Mouse (Mus musculus): Measurements from ENCODE around the gene Cldn14. TPM values are rescaled to one million over a fixed set of nuclear protein-coding genes. Genes with fewer than 3 reads are reported as not detected.
A peak's percentile ranks its signal among the peaks of the same experiment; 100 is the strongest.

The Cldn14 gene
- polyA plus RNA-seq, 1 experiment from 2014 or later, result 0.61 TPM

GRCm38 (mm10) chr16:93944301-93944700 lies 64.3 kb downstream of the Cldn14 start:
- 84% methylated on average over 6 of the region's 6 CpGs for WGBS
- no peaks in the 10 kb centered on the region for H3K4me1 ChIP-seq (ENCODE audit: control insufficient read depth, insufficient read depth, low read length)

GRCm38 (mm10) chr16:93942796-93943502 lies 65.7 kb downstream of the Cldn14 start:
- ATAC-seq, result no peak
- 89% methylated on average over 10 of the region's 10 CpGs for WGBS
- Histone ChIP-seq H3K4me1 (ENCODE audit: control insufficient read depth, insufficient read depth, low read length) (no peaks in the 10 kb centered on the region), H3K36me3 (ENCODE audit: control insufficient read depth, insufficient read depth, low read length) (no peaks in the 10 kb centered on the region), H3K9ac (ENCODE audit: low read depth, low read length) (no peak overlapping the region), H3K27ac (ENCODE audit: low read length) (no peak overlapping the region), H3K4me2 (ENCODE audit: low read depth, low read length) (no peak overlapping the region), H3K9me3 (ENCODE audit: control insufficient read depth, low read length) (no peaks in the 10 kb centered on the region), H3K27me3 (replicated peaks; ENCODE audit: control insufficient read depth, insufficient read depth, low read length) (no peaks in the 10 kb centered on the region), H3K4me3 (ENCODE audit: low read length) (no peak overlapping the region)

More at GRCm38 (mm10) chr16:93944301-93944700, 64.3 kb downstream of the Cldn14 start:
- no peak for ATAC-seq
- H3K9ac ChIP-seq (ENCODE audit: low read depth, low read length), result no peak overlapping the region
- H3K4me2 ChIP-seq (ENCODE audit: low read depth, low read length), result no peak overlapping the region
- no peak overlapping the region for H3K27ac ChIP-seq (ENCODE audit: low read length)
- no peaks in the 10 kb centered on the region for H3K9me3 ChIP-seq (ENCODE audit: control insufficient read depth, low read length)
- no peaks in the 10 kb centered on the region for H3K27me3 ChIP-seq (replicated peaks; ENCODE audit: control insufficient read depth, insufficient read depth, low read length)
- no peak overlapping the region for H3K4me3 ChIP-seq (ENCODE audit: low read length)
- H3K36me3 ChIP-seq (ENCODE audit: control insufficient read depth, insufficient read depth, low read length), result no peaks in the 10 kb centered on the region

- H3K27ac ChIP-seq (ENCODE audit: low read length), result no peak overlapping the region
- H3K4me1 ChIP-seq (ENCODE audit: control insufficient read depth, insufficient read depth, low read length), result no peaks in the 10 kb centered on the region
- no peak overlapping the region for H3K4me2 ChIP-seq (ENCODE audit: low read depth, low read length)
- no peak overlapping the region for H3K4me3 ChIP-seq (ENCODE audit: low read length)
- H3K9me3 ChIP-seq (ENCODE audit: control insufficient read depth, low read length), result no peaks in the 10 kb centered on the region
- H3K27me3 ChIP-seq (replicated peaks; ENCODE audit: control insufficient read depth, insufficient read depth, low read length), result no peaks in the 10 kb centered on the region
- 65% methylated on average over 10 of the region's 10 CpGs for WGBS
- no peaks in the 10 kb centered on the region for H3K36me3 ChIP-seq (ENCODE audit: control insufficient read depth, insufficient read depth, low read length)
- ATAC-seq, result no peak
- no peak overlapping the region for H3K9ac ChIP-seq (ENCODE audit: low read depth, low read length)
Observed at GRCm38 (mm10) chr16:93941781-93942567, 66.7 kb downstream of the Cldn14 start.

GRCm38 (mm10) chr16:93939961-93940360 lies 68.7 kb downstream of the Cldn14 start:
- H3K9ac ChIP-seq (ENCODE audit: low read depth, low read length), result no peak overlapping the region
- 70% methylated on average over 4 of the region's 4 CpGs for WGBS
- ATAC-seq, result no peak

GRCm38 (mm10) chr16:93938400-93938846 lies 70.2 kb downstream of the Cldn14 start:
- no peak for ATAC-seq
- 8% methylated on average over 16 of the region's 16 CpGs for WGBS

More at GRCm38 (mm10) chr16:93939961-93940360, 68.7 kb downstream of the Cldn14 start:
- peaks cover 2% of the 10 kb centered on the region; the same call in 1 of the 2 replicates for H3K27me3 ChIP-seq (replicated peaks; ENCODE audit: control insufficient read depth, insufficient read depth, low read length)
- no peaks in the 10 kb centered on the region; the same call in 1 of the 2 replicates for H3K4me1 ChIP-seq (ENCODE audit: control insufficient read depth, insufficient read depth, low read length)
- H3K9me3 ChIP-seq (ENCODE audit: control insufficient read depth, low read length), result no peaks in the 10 kb centered on the region
- no peaks in the 10 kb centered on the region for H3K36me3 ChIP-seq (ENCODE audit: control insufficient read depth, insufficient read depth, low read length)
- no peak overlapping the region for H3K27ac ChIP-seq (ENCODE audit: low read length)
- H3K4me3 ChIP-seq (ENCODE audit: low read length), result no peak overlapping the region
- no peak overlapping the region for H3K4me2 ChIP-seq (ENCODE audit: low read depth, low read length)

GRCm38 (mm10) chr16:93935009-93935408 lies 73.6 kb downstream of the Cldn14 start:
- peak; percentile 41; the same call in 1 of the 2 replicates for ATAC-seq
- Histone ChIP-seq H3K27ac (ENCODE audit: low read length) (no peak overlapping the region), H3K4me2 (ENCODE audit: low read depth, low read length) (peak overlapping the region; percentile 30; the same call in 1 of the 2 replicates), H3K4me1 (ENCODE audit: control insufficient read depth, insufficient read depth, low read length) (peaks cover 6% of the 10 kb centered on the region; the same call in 1 of the 2 replicates), H3K9ac (ENCODE audit: low read depth, low read length) (no peak overlapping the region), H3K27me3 (replicated peaks; ENCODE audit: control insufficient read depth, insufficient read depth, low read length) (peaks cover 2% of the 10 kb centered on the region; the same call in 1 of the 2 replicates), H3K36me3 (ENCODE audit: control insufficient read depth, insufficient read depth, low read length) (no peaks in the 10 kb centered on the region), H3K9me3 (ENCODE audit: control insufficient read depth, low read length) (no peaks in the 10 kb centered on the region), H3K4me3 (ENCODE audit: low read length) (no peak overlapping the region)
- 26% methylated on average over 7 of the region's 7 CpGs for WGBS

More at GRCm38 (mm10) chr16:93938400-93938846, 70.2 kb downstream of the Cldn14 start:
- Histone ChIP-seq H3K27me3 (replicated peaks; ENCODE audit: control insufficient read depth, insufficient read depth, low read length) (peaks cover 2% of the 10 kb centered on the region; the same call in 1 of the 2 replicates), H3K4me1 (ENCODE audit: control insufficient read depth, insufficient read depth, low read length) (peaks cover 3% of the 10 kb centered on the region; the same call in 1 of the 2 replicates), H3K27ac (ENCODE audit: low read length) (no peak overlapping the region), H3K9me3 (ENCODE audit: control insufficient read depth, low read length) (no peaks in the 10 kb centered on the region), H3K36me3 (ENCODE audit: control insufficient read depth, insufficient read depth, low read length) (no peaks in the 10 kb centered on the region), H3K9ac (ENCODE audit: low read depth, low read length) (peak overlapping the region; percentile 24), H3K4me2 (ENCODE audit: low read depth, low read length) (peak overlapping the region; percentile 55), H3K4me3 (ENCODE audit: low read length) (peak overlapping the region; percentile 42)

GRCm38 (mm10) chr16:93934588-93934987 lies 74.0 kb downstream of the Cldn14 start:
- Histone ChIP-seq H3K4me2 (ENCODE audit: low read depth, low read length) (peak overlapping the region; percentile 30; the same call in 1 of the 2 replicates), H3K4me3 (ENCODE audit: low read length) (no peak overlapping the region), H3K9me3 (ENCODE audit: control insufficient read depth, low read length) (no peaks in the 10 kb centered on the region), H3K9ac (ENCODE audit: low read depth, low read length) (no peak overlapping the region), H3K36me3 (ENCODE audit: control insufficient read depth, insufficient read depth, low read length) (no peaks in the 10 kb centered on the region), H3K4me1 (ENCODE audit: control insufficient read depth, insufficient read depth, low read length) (peaks cover 9% of the 10 kb centered on the region; the same call in 1 of the 2 replicates), H3K27ac (ENCODE audit: low read length) (no peak overlapping the region), H3K27me3 (replicated peaks; ENCODE audit: control insufficient read depth, insufficient read depth, low read length) (peaks cover 2% of the 10 kb centered on the region; the same call in 1 of the 2 replicates)
- peak; percentile 4; the same call in 1 of the 2 replicates for ATAC-seq
- WGBS, result 24% methylated on average over 13 of the region's 13 CpGs

GRCm38 (mm10) chr16:93932185-93933168 lies 76.2 kb downstream of the Cldn14 start:
- peaks cover 2% of the 10 kb centered on the region; the same call in 1 of the 2 replicates for H3K27me3 ChIP-seq (replicated peaks; ENCODE audit: control insufficient read depth, insufficient read depth, low read length)
- peak; percentile 78 for ATAC-seq
- peaks cover 9% of the 10 kb centered on the region; the same call in 1 of the 2 replicates for H3K4me1 ChIP-seq (ENCODE audit: control insufficient read depth, insufficient read depth, low read length)
- WGBS, result 44% methylated on average over 17 of the region's 17 CpGs
- H3K36me3 ChIP-seq (ENCODE audit: control insufficient read depth, insufficient read depth, low read length), result no peaks in the 10 kb centered on the region
- H3K4me2 ChIP-seq (ENCODE audit: low read depth, low read length), result peak overlapping the region; percentile 7; the same call in 1 of the 2 replicates
- no peak overlapping the region for H3K4me3 ChIP-seq (ENCODE audit: low read length)
- H3K9ac ChIP-seq (ENCODE audit: low read depth, low read length), result peak overlapping the region; percentile 26
- peak overlapping the region; percentile 81 for H3K27ac ChIP-seq (ENCODE audit: low read length)
- H3K9me3 ChIP-seq (ENCODE audit: control insufficient read depth, low read length), result no peaks in the 10 kb centered on the region

All from intestine, embryonic 16.5 days (tissue).